Mouse (Mus musculus) midbrain, embryonic 15.5 days (tissue): ENCODE results near the gene Rnf214. TPM values are rescaled to one million over a fixed set of nuclear protein-coding genes. Genes with fewer than 3 reads are reported as not detected.

Experiments used
- ATAC-seq: fragments of 200-750 bp; cut with Nextera tagmentation; replicated peaks from 2 replicates; pipeline ENCODE4 v1.8.0; 2017; ENCODE audit warnings: moderate TSS enrichment
- H3K27ac ChIP-seq: fragments of 300-500 bp; sonication (generic); 2 replicates; pipeline ENCODE4 v1.5.1; 2015; ENCODE audit warnings: mild to moderate bottlenecking, inconsistent platforms
- H3K27me3 ChIP-seq: fragments of 300-500 bp; sonication (generic); replicated peaks from 2 replicates; pipeline ENCODE4 v1.6.1; 2015; ENCODE audit warnings: inconsistent platforms
- H3K36me3 ChIP-seq: fragments of 300-500 bp; sonication (generic); replicated peaks from 2 replicates; pipeline ENCODE4 v1.6.1; 2015; ENCODE audit warnings: inconsistent platforms
- H3K4me1 ChIP-seq: fragments of 300-500 bp; sonication (generic); 2 replicates; pipeline ENCODE4 v1.6.1; 2015; ENCODE audit warnings: inconsistent platforms
- H3K4me2 ChIP-seq: fragments of 300-500 bp; sonication (generic); 2 replicates; pipeline ENCODE4 v1.6.1; 2015; ENCODE audit warnings: inconsistent platforms, mild to moderate bottlenecking, moderate library complexity
- H3K4me3 ChIP-seq: fragments of 300-500 bp; sonication (generic); 2 replicates; pipeline ENCODE4 v1.5.1; 2015; ENCODE audit warnings: mild to moderate bottlenecking, inconsistent platforms
- H3K9ac ChIP-seq: fragments of 300-500 bp; sonication (generic); 2 replicates; pipeline ENCODE4 v1.6.1; 2015; ENCODE audit warnings: mild to moderate bottlenecking, inconsistent platforms
- H3K9me3 ChIP-seq: fragments of 300-500 bp; sonication (generic); 2 replicates; pipeline ENCODE4 v1.6.1; 2016; ENCODE audit warnings: inconsistent platforms
- WGBS: fragments of 180-500 bp; shearing (Covaris S2); methylation state at CpG from one replicate; pipeline ENCODE4 v1.1.7; 2015; ENCODE audit warnings: mixed read lengths; 5-methylcytosine and 5-hydroxymethylcytosine counted together
- microRNA-seq: library from miRNA; unstranded; fragments of <30 nt; microRNA quantifications from one replicate; pipeline ENCODE4, GENCODE M21; 2016
- polyA plus RNA-seq: library from polyadenylated mRNA; unstranded; fragments of >200 nt; fragmentation: Nextera tagmentation; extraction: Ambion mirVana; gene quantifications from 2 replicates; pipeline ENCODE4 v1.2.1, GENCODE M21; 2015

The Rnf214 gene
- polyA plus RNA-seq, 1 experiment from 2014 or later: 112 TPM

GRCm38 (mm10) chr9:45827663-45828290 lies 78.9 kb downstream of the Rnf214 start:
- H3K27ac ChIP-seq: peak overlapping the region; percentile 68
- no peaks in the 10 kb centered on the region for H3K9me3 ChIP-seq
- peaks cover 10% of the 10 kb centered on the region for H3K4me1 ChIP-seq
- H3K4me2 ChIP-seq: peak overlapping the region; percentile 90
- no peaks in the 10 kb centered on the region for H3K36me3 ChIP-seq
- H3K4me3 ChIP-seq: peak overlapping the region; percentile 78
- peak; percentile 55 for ATAC-seq
- 4% methylated on average over 23 of the region's 23 CpGs for WGBS
- no peaks in the 10 kb centered on the region for H3K27me3 ChIP-seq
- H3K9ac ChIP-seq: peak overlapping the region; percentile 56

- Histone ChIP-seq H3K36me3 (peaks cover 5% of the 10 kb centered on the region; the same call in 1 of the 2 replicates), H3K4me1 (no peaks in the 10 kb centered on the region), H3K27ac (no peak overlapping the region), H3K9me3 (no peaks in the 10 kb centered on the region), H3K9ac (no peak overlapping the region), H3K4me3 (no peak overlapping the region), H3K4me2 (no peak overlapping the region), H3K27me3 (no peaks in the 10 kb centered on the region)
- WGBS: 87% methylated on average over 9 of the region's 9 CpGs
- no peak for ATAC-seq
Observed at GRCm38 (mm10) chr9:45818406-45819011, 88.2 kb downstream of the Rnf214 start.

DNA sequence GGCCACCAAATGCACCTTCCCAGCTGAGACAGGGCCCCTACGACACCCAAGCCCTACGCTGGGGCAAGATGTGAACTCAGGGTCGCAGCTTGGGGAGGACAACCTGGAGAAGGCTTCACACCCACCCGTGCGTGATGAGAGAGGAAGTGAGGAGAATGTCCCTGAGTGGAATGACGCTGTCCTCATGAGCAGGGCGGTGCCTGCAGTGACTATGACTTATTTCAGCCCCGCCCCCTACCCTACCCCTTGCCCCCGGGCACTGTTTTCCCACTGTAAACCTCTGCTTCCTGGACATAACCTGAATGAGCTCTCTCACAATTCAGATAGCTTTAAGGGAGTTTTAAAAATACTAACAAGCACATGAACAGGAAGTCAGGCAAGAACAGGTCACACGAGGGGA lies 91.2 kb downstream of the Rnf214 start:
- H3K4me1 ChIP-seq: no peaks in the 10 kb centered on the region
- H3K9ac ChIP-seq: no peak overlapping the region
- 89% methylated on average over 10 of the region's 10 CpGs for WGBS
- H3K9me3 ChIP-seq: no peaks in the 10 kb centered on the region
- no peak overlapping the region for H3K4me3 ChIP-seq
- H3K27ac ChIP-seq: no peak overlapping the region
- no peak overlapping the region for H3K4me2 ChIP-seq
- H3K27me3 ChIP-seq: no peaks in the 10 kb centered on the region
- ATAC-seq: no peak
- H3K36me3 ChIP-seq: no peaks in the 10 kb centered on the region; the same call in 1 of the 2 replicates

GRCm38 (mm10) chr9:45815113-45815512 lies 91.6 kb downstream of the Rnf214 start:
- H3K9ac ChIP-seq: no peak overlapping the region
- no peaks in the 10 kb centered on the region; the same call in 1 of the 2 replicates for H3K36me3 ChIP-seq
- no peaks in the 10 kb centered on the region for H3K27me3 ChIP-seq
- no peak overlapping the region for H3K4me2 ChIP-seq
- no peak for ATAC-seq
- H3K27ac ChIP-seq: no peak overlapping the region
- WGBS: 84% methylated on average over 9 of the region's 9 CpGs
- no peak overlapping the region for H3K4me3 ChIP-seq
- H3K4me1 ChIP-seq: no peaks in the 10 kb centered on the region
- no peaks in the 10 kb centered on the region for H3K9me3 ChIP-seq

Small RNA genes lying within 50 kb of the gene (microRNA-seq; reads per million reads assigned to microRNA genes)
- gene Mir7087: not detected

Other genes starting within 250 kb of the Rnf214 start
- 13.5 and 15.9 TPM in 2 replicates for gene Cep164, start 78.2 kb downstream of the Rnf214 start, polyA plus RNA-seq
- gene Bace1, start 68.3 kb downstream of the Rnf214 start, polyA plus RNA-seq: 56.5 and 58.0 TPM in 2 replicates
- gene Pcsk7, start 414 bp downstream of the Rnf214 start, polyA plus RNA-seq: 26.0 and 27.5 TPM in 2 replicates
- gene Tagln, start 29.1 kb upstream of the Rnf214 start, polyA plus RNA-seq: 5.3 and 5.7 TPM in 2 replicates
- gene Sidt2, start 48.3 kb upstream of the Rnf214 start, polyA plus RNA-seq: 51.9 and 52.8 TPM in 2 replicates
- gene Pafah1b2, start 105.8 kb upstream of the Rnf214 start, polyA plus RNA-seq: 269 and 290 TPM in 2 replicates
- gene Sik3, start 105.9 kb upstream of the Rnf214 start, polyA plus RNA-seq: 13.6 and 14.5 TPM in 2 replicates